ENCODE assay signal across 8 mouse cellular contexts in genomic region chr11:5954965-5955504, GRCm38 (mm10). TPM values are rescaled to one million over a fixed set of nuclear protein-coding genes. Genes with fewer than 3 reads are reported as not detected.
DNase-seq lines count a peak whose midpoint lies in the region; ATAC-seq lines count a peak whose summit lies in the region.

No protein-coding gene starts in this region.

- WGBS in midbrain, embryonic 14.5 days = 11% methylated on average over 7 of the region's 7 CpGs

- ATAC-seq in midbrain, embryonic 14.5 days (ENCODE audit: low FRiP score, low TSS enrichment) = peak; percentile 81; the same call in 1 of the 2 replicates

- H3K9ac ChIP-seq in midbrain, embryonic 14.5 days (replicated peaks; ENCODE audit: low read length) = peak overlapping the region; percentile 92

- H3K4me2 ChIP-seq in midbrain, embryonic 14.5 days (ENCODE audit: low read length) = peak overlapping the region; percentile 88

- H3K4me3 ChIP-seq in midbrain, embryonic 14.5 days (replicated peaks; ENCODE audit: low read depth, low read length) = peak overlapping the region; percentile 90

- H3K4me1 ChIP-seq in midbrain, embryonic 14.5 days (ENCODE audit: control insufficient read depth, insufficient read depth, low read length) = peaks cover 13% of the 10 kb centered on the region

- no peaks in the 10 kb centered on the region for H3K9me3 ChIP-seq in midbrain, embryonic 14.5 days (ENCODE audit: control insufficient read depth, low read length)

- H3K27ac ChIP-seq in midbrain, embryonic 14.5 days (replicated peaks; ENCODE audit: low read depth, low read length) = peak overlapping the region; percentile 92

- 0 out of 2 replicates have a peak, but pooled peaks cover 1% of the 10 kb centered on the region for H3K36me3 ChIP-seq in midbrain, embryonic 14.5 days (ENCODE audit: control insufficient read depth, insufficient read depth, low read length)

- no peaks in the 10 kb centered on the region for H3K27me3 ChIP-seq in midbrain, embryonic 14.5 days (ENCODE audit: control insufficient read depth, insufficient read depth, low read length)

- DNase-seq in 3T3-L1 (ENCODE audit: low read depth, low spot score) (peak; percentile 68), A20 (ENCODE audit: low read depth, low spot score) (peak; percentile 80), liver (peak; percentile 50)
- DNase-seq in embryo, embryonic 11 days = peak; percentile 70
- peak; percentile 67 for DNase-seq in heart, postnatal 4 days
- DNase-seq in midbrain, embryonic 14.5 days = peak; percentile 76
- DNase-seq in testis, postnatal 14 days (ENCODE audit: low spot score) = peak; percentile 52
- DNase-seq in gastrocnemius, postnatal 25 days = no peak

RNA-seq across cellular contexts. Expression of gene Ykt6, which starts 0.5 kb away (rescaled TPM):
- total RNA-seq in heart, postnatal 4 days (2021) = 10 to 100 TPM; 92.8 to 94.5 TPM
- polyA plus RNA-seq in midbrain, embryonic 14.5 days (2014; fragmentation: Nextera tagmentation; extraction: Ambion mirVana) = 40.5 and 57.6 TPM in 2 replicates
- total RNA-seq in gastrocnemius, postnatal 25 days (2021) = 10 to 100 TPM; 38.1 to 38.9 TPM

RNA-seq across cellular contexts. Expression of gene Gck, which starts 5.2 kb away (rescaled TPM):
- not detected for total RNA-seq in heart, postnatal 4 days (2021)
- 5.9 and 9.8 TPM in 2 replicates for polyA plus RNA-seq in midbrain, embryonic 14.5 days (2014; fragmentation: Nextera tagmentation; extraction: Ambion mirVana)
- 1 to 10 TPM; 2.0 to 5.2 TPM for total RNA-seq in gastrocnemius, postnatal 25 days (2021)

RNA-seq across cellular contexts. Expression of gene Myl7, which starts 56.5 kb away (rescaled TPM):
- 1,000 to 10,000 TPM; 1,420 to 1,616 TPM for total RNA-seq in heart, postnatal 4 days (2021)
- polyA plus RNA-seq in midbrain, embryonic 14.5 days (2014; fragmentation: Nextera tagmentation; extraction: Ambion mirVana) = not detected in 2 replicates
- total RNA-seq in gastrocnemius, postnatal 25 days (2021) = not detected

Comparison
In these comparisons a context has a peak if more than half of its experiments do, and no peak if none do; other contexts are left out.
1. RNA of gene Myl7, which starts 56.5 kb away (total RNA-seq): 1,420 to 1,616 TPM in heart, postnatal 4 days; not detected in gastrocnemius, postnatal 25 days; every median in the first group is over 1,000 times any median in the second.